Mouse (Mus musculus) neural tube, embryonic 10.5 days (tissue): ENCODE data around the gene Prf1.

ENCODE experiments used
- DNase-seq: peaks from one replicate; pipeline ENCODE4 v3.0.0-alpha.2; 2017; ENCODE audit warnings: low spot score; ENCODE audit errors: extremely low spot score

The Prf1 gene

GRCm38 (mm10) chr10:61286246-61286645 lies 11.4 kb upstream of the Prf1 start:
- DNase-seq = no peak

- DNase-seq = no peak
These were observed 7.6 kb upstream of the Prf1 start for GRCm38 (mm10) chr10:61290016-61290415.

DNA sequence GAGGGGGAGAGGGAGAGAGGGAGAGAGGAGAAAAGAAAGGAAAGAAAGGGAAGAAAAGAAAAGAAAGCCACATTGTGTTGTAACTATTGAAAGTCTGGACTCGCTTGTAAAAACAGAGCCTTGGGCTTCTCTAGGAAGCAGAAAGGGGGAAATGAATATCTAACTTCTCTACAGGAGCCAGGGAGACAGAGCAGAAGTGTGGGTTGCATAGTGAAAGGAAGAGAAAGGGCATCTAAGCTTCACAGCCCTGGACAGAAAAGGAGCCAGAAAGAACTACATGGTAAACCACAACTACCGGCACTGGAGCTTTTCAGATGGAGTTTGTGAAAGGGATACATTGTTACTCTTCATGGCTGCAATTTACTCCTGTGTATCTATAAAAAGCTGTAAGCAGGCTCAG lies 7.2 kb upstream of the Prf1 start:
- no peak for DNase-seq

DNA sequence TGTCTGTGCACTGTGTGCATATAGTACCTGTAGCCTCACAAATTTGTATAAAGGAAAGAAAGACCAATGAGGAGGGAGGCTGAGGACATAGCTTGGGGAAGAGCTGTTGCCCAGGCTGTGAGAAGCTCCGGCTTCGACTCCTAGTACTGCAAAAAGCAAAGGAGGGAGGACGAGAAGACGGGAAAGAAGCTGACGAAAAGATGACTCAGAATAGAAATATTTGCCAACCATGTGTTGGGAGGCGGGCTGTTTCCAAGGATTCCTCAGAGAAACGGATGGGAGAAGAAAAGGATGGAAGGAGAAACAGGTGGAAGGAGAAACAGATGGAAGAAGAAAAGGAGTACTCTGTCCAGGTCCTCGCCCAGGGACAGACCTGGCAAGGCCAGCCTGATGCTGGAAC lies 3.4 kb upstream of the Prf1 start:
- DNase-seq = no peak

DNA sequence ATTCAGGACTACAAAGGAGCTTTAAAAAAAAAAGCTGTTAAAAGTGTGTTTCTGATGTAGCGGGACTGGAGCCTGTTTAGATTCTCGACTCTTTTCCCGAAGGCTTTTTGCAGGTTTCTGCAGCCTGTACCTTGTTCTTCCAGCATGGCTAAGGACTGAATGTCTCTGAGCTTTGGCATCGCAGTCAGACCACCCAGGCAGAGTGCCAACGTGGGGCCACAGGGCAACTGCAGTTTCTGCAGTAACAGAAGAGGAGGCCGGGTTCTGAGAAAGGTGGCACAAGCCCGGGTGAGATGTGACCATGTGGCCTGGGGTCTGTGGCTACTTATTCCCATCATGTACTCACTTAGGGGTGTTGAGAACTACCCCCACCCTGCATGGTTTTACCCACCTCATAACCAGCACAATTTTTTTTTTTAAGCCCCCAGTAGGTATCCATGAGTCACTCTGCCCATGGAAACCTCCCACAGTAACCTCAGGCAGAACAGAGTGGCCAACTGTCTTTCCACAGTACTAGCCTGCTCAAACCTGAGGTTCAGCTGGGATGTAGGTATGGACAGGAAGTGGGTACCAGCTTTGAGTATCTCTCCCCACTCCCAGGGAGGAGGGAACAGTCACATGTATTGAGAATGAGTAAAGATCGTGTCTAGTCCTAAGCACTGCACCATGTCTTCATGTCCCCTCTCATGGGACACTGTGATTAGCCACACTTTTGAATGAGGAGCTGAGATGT lies 754 bp upstream of the Prf1 start:
- DNase-seq = no peak

- no peak for DNase-seq
These were observed 3.4 kb downstream of the Prf1 start for GRCm38 (mm10) chr10:61300996-61301395.

DNA sequence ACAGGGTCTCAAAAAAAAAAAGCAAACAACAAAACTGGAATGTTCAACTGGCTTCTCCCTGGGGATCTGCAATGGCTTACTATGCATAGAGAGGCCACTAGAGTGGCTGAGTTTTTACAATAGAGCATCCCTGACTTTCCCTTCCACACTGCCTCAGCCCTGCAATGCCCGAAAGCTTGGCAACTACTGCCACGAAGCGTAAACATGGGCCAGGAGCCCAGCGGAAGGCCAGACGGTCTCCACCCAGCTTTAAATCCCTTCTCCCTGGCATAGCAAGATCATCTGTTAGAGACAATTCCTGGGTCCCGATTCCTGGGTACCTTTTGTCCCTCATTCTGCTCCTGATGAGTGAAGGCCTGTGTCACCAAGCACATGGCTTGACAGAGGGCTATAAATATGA lies 6.4 kb downstream of the Prf1 start:
- no peak for DNase-seq

GRCm38 (mm10) chr10:61305928-61306590 lies 8.4 kb downstream of the Prf1 start:
- DNase-seq = no peak

DNA sequence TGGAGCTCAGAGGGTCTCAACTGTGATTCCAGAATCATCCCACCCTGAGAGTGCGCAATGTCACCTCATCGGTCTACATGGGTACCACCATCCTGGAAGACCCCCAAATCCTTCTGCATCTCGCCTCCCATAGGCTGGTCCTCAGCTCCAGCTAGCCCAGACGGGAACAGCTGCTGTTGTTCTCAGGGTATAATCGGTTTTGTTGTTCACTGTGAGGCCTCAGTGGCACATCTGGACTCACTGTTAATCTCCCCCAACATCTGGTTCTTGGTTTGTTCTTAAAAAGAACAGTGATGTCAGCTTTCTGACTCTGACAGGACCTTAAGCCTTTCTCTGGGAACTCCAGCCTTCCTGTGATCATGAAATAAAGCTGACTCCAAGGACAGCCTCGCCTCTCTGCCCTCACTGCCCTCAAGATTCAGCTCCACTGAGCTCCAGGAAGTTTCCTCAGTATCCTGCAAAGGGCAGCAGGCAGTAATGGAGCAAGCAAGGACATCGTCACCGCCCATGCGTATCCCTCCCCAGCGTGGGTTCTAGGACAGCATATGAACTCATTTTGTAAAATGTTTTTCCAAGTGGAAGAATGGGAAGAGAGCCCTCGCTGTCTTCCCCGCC lies 11.2 kb downstream of the Prf1 start:
- no peak for DNase-seq

- no peak for DNase-seq
These were observed 14.5 kb downstream of the Prf1 start for GRCm38 (mm10) chr10:61312159-61312558.

DNA sequence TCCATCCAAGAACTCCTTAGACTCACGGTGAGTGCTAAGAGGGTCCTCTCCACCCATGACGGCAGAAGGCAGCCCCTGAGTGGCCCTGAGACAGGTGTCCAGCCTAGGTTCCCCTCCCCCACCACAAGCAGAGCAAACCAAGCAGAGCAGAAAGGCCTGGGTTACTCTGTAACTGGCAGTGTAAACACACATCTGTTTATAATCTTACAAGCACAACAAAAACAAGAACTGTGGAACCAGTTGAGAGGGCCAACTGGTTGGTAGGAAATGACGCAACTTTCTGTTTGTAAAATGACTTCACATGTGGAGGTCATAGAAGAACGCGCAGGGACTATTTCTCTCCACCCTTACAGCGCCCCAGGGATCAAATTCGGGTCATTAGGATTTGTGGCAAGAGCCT lies 15.1 kb downstream of the Prf1 start:
- DNase-seq = no peak

GRCm38 (mm10) chr10:61313750-61314149 lies 16.1 kb downstream of the Prf1 start:
- DNase-seq = no peak

- DNase-seq = no peak
These were observed 17.8 kb downstream of the Prf1 start for GRCm38 (mm10) chr10:61315324-61315880.

DNA sequence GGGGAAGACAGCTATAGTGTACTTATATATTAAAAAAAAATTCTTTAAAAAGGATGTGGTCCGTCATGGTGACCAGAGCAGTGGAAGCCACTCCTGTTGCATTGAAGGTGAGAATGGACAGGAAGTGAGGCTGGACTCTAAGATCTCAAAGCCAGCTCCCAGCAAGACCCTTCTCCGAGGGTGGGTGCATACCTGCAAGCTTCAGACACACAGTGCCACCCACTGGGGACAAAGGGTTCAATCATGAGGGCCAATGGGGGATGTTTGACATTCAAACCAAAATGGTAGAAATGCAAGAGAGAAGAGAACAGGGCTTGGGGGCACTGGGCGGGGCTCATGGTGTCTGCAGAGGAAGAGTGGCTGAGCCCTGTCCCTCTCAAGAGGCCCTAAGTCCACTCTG lies 20.9 kb downstream of the Prf1 start:
- no peak for DNase-seq

- no peak for DNase-seq
These were observed 27.1 kb downstream of the Prf1 start for GRCm38 (mm10) chr10:61324717-61325116.

GRCm38 (mm10) chr10:61325782-61326328 lies 28.2 kb downstream of the Prf1 start:
- DNase-seq = no peak

GRCm38 (mm10) chr10:61327545-61327944 lies 29.9 kb downstream of the Prf1 start:
- no peak for DNase-seq

DNA sequence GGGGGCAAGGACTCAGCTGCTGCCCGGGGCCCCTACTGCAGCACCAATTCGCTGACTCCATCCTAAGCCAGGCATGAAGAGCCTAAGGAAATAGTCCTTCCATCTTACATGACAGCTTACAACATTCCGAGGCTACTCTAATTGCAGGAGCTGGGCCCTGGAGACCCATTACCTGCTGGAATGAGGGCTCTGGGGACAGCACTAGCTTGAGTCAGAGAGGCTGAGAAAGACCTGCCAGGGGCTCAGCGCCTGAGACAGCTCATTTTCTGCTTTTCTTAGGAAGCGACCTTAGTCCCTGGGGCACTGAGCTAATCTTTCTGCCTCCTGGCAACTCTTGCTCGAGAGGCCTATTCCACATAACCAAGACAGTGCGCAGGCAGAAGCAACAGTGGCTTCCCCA lies 31.3 kb downstream of the Prf1 start:
- DNase-seq = peak; percentile 27

DNA sequence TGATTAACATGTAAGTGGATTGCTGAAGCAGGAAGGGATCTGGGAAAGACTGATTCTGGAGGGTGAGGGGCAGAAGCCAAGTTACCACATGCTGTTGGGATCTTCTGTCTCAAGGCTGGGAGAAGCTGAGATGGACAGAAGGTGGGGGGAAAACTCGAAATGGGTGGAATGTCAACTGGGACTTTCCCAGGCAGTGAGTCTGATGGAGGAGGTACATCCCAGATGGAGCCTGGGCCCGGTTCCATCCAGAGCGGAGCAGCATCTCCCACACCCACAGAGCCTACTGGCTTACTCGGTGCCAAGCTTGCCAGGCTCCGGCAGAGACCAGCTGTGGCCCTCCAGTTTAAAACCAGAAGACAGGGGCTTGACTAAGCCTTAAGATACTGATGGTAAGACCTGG lies 33.4 kb downstream of the Prf1 start:
- DNase-seq = no peak

DNA sequence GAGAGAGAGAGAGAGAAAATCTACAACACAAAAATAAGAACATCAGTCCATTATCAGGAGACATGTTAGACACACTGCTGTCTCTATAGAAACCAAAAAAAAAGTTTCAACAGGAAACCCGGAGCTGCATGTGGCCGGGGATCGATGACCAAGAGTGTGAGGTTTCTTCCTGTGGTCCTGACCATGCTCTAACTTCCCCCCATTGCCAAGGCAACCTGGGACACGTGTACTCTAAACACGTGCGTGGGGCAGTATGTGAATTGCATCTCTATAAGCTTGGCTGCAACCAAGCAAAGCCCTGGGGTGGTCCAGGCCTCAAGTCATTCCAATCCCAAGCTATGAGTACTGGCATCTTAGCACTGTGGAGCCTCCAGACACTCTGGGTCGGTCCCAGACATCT lies 36.9 kb downstream of the Prf1 start:
- no peak for DNase-seq

DNA sequence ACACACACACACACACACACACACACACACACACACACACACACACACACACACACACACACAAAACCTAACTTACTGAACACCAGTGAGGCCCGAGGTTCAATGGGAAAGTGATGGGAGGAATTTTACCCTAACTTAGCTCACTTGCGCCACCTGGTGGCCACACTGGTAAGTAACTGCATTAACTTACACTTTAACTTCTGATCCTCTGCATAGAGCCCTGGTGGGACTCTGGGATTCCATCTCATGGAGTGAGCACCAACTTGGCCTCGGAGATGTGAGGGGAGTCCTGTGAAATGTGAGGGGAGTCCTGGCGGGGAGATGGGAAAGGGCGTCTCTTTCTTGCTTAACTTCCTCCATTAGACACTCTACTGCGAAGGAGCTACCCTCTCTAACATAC lies 38.5 kb downstream of the Prf1 start:
- DNase-seq = peak; percentile 87

DNA sequence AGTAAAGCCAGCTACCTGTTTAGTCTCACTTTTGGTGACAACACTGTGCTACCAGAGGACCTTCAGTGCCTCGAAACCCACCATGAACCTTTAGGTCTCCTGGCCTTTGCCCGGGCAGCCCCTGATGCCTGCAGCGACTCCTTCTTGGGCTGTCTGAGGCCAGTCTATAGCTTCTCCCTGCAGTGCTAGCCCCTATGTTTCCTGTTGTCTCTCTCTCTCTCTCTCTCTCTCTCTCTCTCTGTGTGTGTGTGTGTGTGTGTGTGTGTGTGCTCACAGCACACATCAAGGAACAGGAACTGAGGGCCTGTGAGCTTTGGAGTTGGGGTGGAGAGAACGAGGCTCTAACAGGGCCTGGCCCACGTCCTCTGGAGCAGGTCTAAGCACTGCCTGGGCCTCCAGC lies 39.0 kb downstream of the Prf1 start:
- no peak for DNase-seq
